Mouse (Mus musculus) heart, adult 2 months (tissue): Measurements from ENCODE around the gene Ttc3. TPM values are rescaled to one million over a fixed set of nuclear protein-coding genes. Genes with fewer than 3 reads are reported as not detected.

ENCODE experiments used
- DNase-seq, 2 experiments: peaks; one replicate each; pipeline ENCODE4 v3.0.0; 2021
- H3K27ac ChIP-seq: fragments of 200-600 bp; 2 replicates; pipeline ENCODE4 v1.8.1; 2022
- H3K27me3 ChIP-seq: fragments of 200-500 bp; 2 replicates; pipeline ENCODE4 v1.6.1; 2012; ENCODE audit warnings: mild to moderate bottlenecking, low read length, inconsistent platforms, mixed read lengths; ENCODE audit not compliant: control insufficient read depth, insufficient read depth
- H3K36me3 ChIP-seq: fragments of 200-500 bp; 2 replicates; pipeline ENCODE4 v1.6.1; 2012; ENCODE audit warnings: low read length, inconsistent platforms; ENCODE audit not compliant: control insufficient read depth, insufficient read depth
- H3K4me1 ChIP-seq: fragments of 200-500 bp; 2 replicates; pipeline ENCODE4 v1.6.1; 2011; ENCODE audit warnings: low read length; ENCODE audit not compliant: control insufficient read depth, insufficient read depth
- H3K4me3 ChIP-seq: fragments of 200-600 bp; 2 replicates; pipeline ENCODE4 v1.8.1; 2022
- H3K79me2 ChIP-seq: fragments of 200-500 bp; replicated peaks from 2 replicates; pipeline ENCODE4 v1.6.1; 2012; ENCODE audit warnings: mild to moderate bottlenecking, inconsistent platforms, low read length, moderate library complexity, mixed read lengths; ENCODE audit not compliant: control insufficient read depth, insufficient read depth
- H3K9ac ChIP-seq: fragments of 200-500 bp; 2 replicates; pipeline ENCODE4 v1.6.1; 2012; ENCODE audit warnings: low read depth, mild to moderate bottlenecking, control low read depth, inconsistent platforms, low read length, mixed read lengths
- CTCF ChIP-seq: fragments of 200-600 bp; IDR thresholded peaks from 2 replicates; pipeline ENCODE4 v1.8.1; 2022; ENCODE audit warnings: antibody characterized with exemption, mild to moderate bottlenecking, moderate library complexity
- EP300 ChIP-seq: fragments of 200-500 bp; IDR thresholded peaks from 2 replicates; pipeline ENCODE4 v1.6.1; 2011; ENCODE audit warnings: low read depth, low read length, control low read depth; ENCODE audit not compliant: insufficient read depth
- POLR2A ChIP-seq: fragments of 200-500 bp; IDR thresholded peaks from 2 replicates; pipeline ENCODE4 v1.6.1; 2011; ENCODE audit warnings: mild to moderate bottlenecking, low read depth, low read length, control low read depth; ENCODE audit not compliant: insufficient read depth
- WGBS: fragments of 180-500 bp; shearing (Covaris S2); methylation state at CpG from one replicate; pipeline ENCODE4 v1.1.7; 2018; 5-methylcytosine and 5-hydroxymethylcytosine counted together
- intact Hi-C: fragments of 180-260 bp; cut with DNase I; formaldehyde crosslinking; loops from one replicate; pipeline ENCODE4 v1.15.1; 2025
- polyA plus RNA-seq: library from polyadenylated mRNA; depleted of rRNA; stranded (reverse); fragments of >200 nt; gene quantifications from 2 replicates; pipeline ENCODE4 v1.2.3, GENCODE M21; 2012; rRNA removed
- total RNA-seq, 2 experiments: library from RNA; stranded (reverse); gene quantifications; 2 replicates each; pipeline ENCODE4 v1.2.3; 2021

Ttc3 gene
- total and polyA plus RNA-seq, 3 experiments, result 26.0 to 85.5 (median 77.6) TPM

DNA sequence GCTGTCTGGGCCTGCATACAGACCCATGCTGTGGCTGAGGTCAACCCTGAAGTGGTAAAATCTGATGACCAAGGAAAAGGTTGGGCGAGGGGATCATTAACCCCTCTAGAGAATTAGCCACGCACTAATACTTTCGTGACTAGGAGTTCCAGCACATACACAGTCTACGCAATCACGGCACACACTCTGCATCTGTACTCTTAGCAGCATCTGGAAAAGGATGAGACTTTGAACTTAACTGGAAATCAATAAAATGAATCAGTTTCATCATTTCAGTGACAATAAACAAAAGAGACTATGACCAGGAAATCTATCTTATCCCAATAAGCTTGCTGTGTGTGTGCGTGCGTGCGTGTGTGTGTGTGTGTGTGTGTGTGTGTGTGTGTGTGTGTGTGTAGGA lies 138.4 kb downstream of the Ttc3 start:
- Histone ChIP-seq H3K27me3 (no peaks in the 10 kb centered on the region), H3K36me3 (no peaks in the 10 kb centered on the region; the same call in 1 of the 2 replicates), H3K27ac (no peak overlapping the region), H3K79me2 (no peaks in the 10 kb centered on the region; the same call in 1 of the 2 replicates), H3K4me1 (no peaks in the 10 kb centered on the region), H3K4me3 (no peak overlapping the region), H3K9ac (no peak overlapping the region)
- WGBS, result 96% methylated on average over 8 of the region's 8 CpGs
- no peak for DNase-seq
- TF ChIP-seq POLR2A (no peak), CTCF (no peak), EP300 (no peak)
- intact Hi-C loops, result no loop called here

GRCm38 (mm10) chr16:94509983-94510382 lies 139.6 kb downstream of the Ttc3 start:
- Histone ChIP-seq H3K27ac (no peak overlapping the region), H3K27me3 (no peaks in the 10 kb centered on the region), H3K79me2 (no peaks in the 10 kb centered on the region; the same call in 1 of the 2 replicates), H3K9ac (no peak overlapping the region), H3K4me1 (no peaks in the 10 kb centered on the region), H3K4me3 (no peak overlapping the region), H3K36me3 (no peaks in the 10 kb centered on the region; the same call in 1 of the 2 replicates)
- WGBS, result 61% methylated on average over 2 of the region's 2 CpGs
- TF ChIP-seq EP300 (no peak), CTCF (peak; percentile 40)
- intact Hi-C loops, result no loop called here
- DNase-seq, result no peak

DNA sequence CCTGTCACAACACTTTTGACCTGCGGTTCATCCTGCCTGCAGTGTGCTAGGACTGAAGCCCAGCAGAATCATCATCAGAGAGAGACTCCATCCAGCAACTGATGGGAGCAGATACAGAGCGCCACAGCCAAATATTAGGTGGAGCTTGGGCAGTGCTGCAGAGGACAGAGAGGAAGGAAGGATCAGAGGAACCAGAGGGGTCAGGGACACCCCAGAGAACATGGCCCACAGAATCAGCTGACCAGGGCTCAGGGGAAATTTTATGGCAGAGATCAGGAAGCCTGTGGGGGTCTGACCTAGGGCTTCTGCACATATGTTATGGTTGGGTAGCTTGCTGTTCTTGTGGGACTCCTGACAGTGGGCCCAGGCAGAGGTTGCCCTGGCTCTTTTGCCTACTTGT lies 147.2 kb downstream of the Ttc3 start:
- WGBS, result 94% methylated on average over 2 of the region's 2 CpGs
- H3K27ac ChIP-seq, result no peak overlapping the region

More for the DNA sequence above, 147.2 kb downstream of the Ttc3 start:
- Histone ChIP-seq H3K79me2 (peaks cover 7% of the 10 kb centered on the region), H3K9ac (no peak overlapping the region), H3K4me3 (no peak overlapping the region), H3K4me1 (peaks cover 20% of the 10 kb centered on the region), H3K36me3 (peaks cover 2% of the 10 kb centered on the region), H3K27me3 (no peaks in the 10 kb centered on the region)
- DNase-seq, result no peak
- TF ChIP-seq POLR2A (no peak), EP300 (no peak)
- intact Hi-C loops, result no loop called here

Other genes with a start within 250 kb of the Ttc3 start
- 1 to 10 TPM; 5.4 to 5.5 TPM for gene Hlcs, start 57.0 kb upstream of the Ttc3 start, total RNA-seq
- 4.3 and 4.4 TPM in 2 replicates for gene Hlcs, start 57.0 kb upstream of the Ttc3 start, polyA plus RNA-seq
- gene Ripply3, start 42.2 kb upstream of the Ttc3 start, total RNA-seq, result 1 to 10 TPM; 3.9 to 5.1 TPM
- 2.9 and 5.1 TPM in 2 replicates for gene Ripply3, start 42.2 kb upstream of the Ttc3 start, polyA plus RNA-seq
- gene Pigp, start 1.2 kb downstream of the Ttc3 start, total RNA-seq, result 100 to 1,000 TPM; 101 to 113 TPM
- gene Pigp, start 1.2 kb downstream of the Ttc3 start, polyA plus RNA-seq, result 49.4 and 86.4 TPM in 2 replicates
- 10 to 100 TPM; 21.8 to 22.1 TPM for gene Vps26c, start 156.2 kb downstream of the Ttc3 start, total RNA-seq
- gene Vps26c, start 156.2 kb downstream of the Ttc3 start, polyA plus RNA-seq, result 25.7 and 42.8 TPM in 2 replicates
- gene Dyrk1a, start 199.4 kb downstream of the Ttc3 start, total RNA-seq, result 10 to 100 TPM; 74.0 to 80.5 TPM
- gene Dyrk1a, start 199.4 kb downstream of the Ttc3 start, polyA plus RNA-seq, result 28.2 and 44.8 TPM in 2 replicates